In the genomic region with DNA sequence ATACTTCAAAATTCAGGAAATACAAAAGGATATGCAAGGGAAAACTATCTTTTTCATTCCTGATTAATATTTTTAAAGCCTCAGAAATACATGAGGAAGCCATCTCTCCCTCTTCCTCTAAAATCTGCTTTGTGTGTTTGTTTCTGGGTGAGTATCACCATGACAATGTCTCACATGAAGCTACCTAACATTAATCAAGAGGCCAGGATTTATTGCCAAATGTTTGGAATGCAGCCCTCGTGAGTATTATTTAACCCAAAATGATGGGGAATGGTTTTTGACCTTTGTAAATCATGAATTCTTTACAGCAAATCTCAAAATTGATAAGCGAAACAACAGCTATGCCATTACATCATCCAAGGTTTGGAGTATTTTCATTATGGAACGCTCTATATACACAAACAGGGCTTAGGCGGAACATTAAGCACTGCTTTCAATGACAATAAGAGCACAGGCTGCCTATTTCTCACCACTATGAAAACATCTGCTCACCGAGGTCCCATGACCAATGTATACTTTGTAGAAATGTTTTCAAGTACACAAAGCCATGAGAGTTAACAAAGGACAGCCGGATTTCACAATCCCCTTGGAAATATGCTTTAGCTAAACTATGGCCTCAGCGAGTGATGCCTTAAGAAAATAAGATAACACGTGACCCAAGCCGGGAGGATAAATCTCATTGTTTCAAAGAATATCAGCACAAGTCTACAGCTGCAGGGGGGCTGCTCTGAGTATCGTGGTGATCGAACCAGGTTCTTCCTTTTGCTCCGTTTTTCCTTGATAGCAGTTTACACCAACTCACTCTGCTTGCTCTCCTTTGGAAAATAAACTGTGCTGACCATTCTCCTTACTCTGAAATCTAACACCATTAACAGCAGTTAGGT, we compare ENCODE assay signal across 15 mouse cellular contexts.
DNase-seq lines count a peak whose midpoint lies in the region; ATAC-seq and TF ChIP-seq lines count a peak whose summit lies in the region.
"Had no signal": no experiment of that assay in that cellular context is flagged by ENCODE, and none has a peak within 500 bp of the region (broad histone marks: within the 10 kb centered on the region; RNA-seq: fewer than 3 reads in every experiment).

No protein-coding gene starts in this region.

- no peak for TF ChIP-seq CTCF in intestine, postnatal 0 days (IDR thresholded peaks at IDR 0.05; ENCODE audit: low read depth)

- no peak overlapping the region for H3K4me3 ChIP-seq in intestine, embryonic 14.5 days (ENCODE audit: low read depth, low read length)
- no peak overlapping the region for H3K4me3 ChIP-seq in intestine, postnatal 0 days (ENCODE audit: low read depth, low read length)
- H3K4me3 ChIP-seq in hindbrain, embryonic 13.5 days: no peak overlapping the region
- H3K4me3 ChIP-seq in midbrain, embryonic 13.5 days (replicated peaks): no peak overlapping the region
- H3K4me3 ChIP-seq: erythroblast, embryonic 14.5 days; liver, embryonic 15.5 days had no signal

- WGBS in intestine, embryonic 14.5 days: 25% methylated on average over 12 of the region's 12 CpGs
- WGBS in intestine, postnatal 0 days: 35% methylated on average over 12 of the region's 12 CpGs
- WGBS in hindbrain, embryonic 13.5 days: 42% methylated on average over 12 of the region's 12 CpGs
- 31% methylated on average over 12 of the region's 12 CpGs for WGBS in midbrain, embryonic 13.5 days

- no peak overlapping the region for H3K9ac ChIP-seq in intestine, embryonic 14.5 days (ENCODE audit: low read length)
- H3K9ac ChIP-seq in intestine, postnatal 0 days (ENCODE audit: low read depth, low read length): no peak overlapping the region
- H3K9ac ChIP-seq in hindbrain, embryonic 13.5 days: no peak overlapping the region
- no peak overlapping the region for H3K9ac ChIP-seq in midbrain, embryonic 13.5 days (replicated peaks)
- H3K9ac ChIP-seq: liver, embryonic 15.5 days had no signal

- peaks cover 9% of the 10 kb centered on the region; the same call in 1 of the 2 replicates for H3K4me1 ChIP-seq in intestine, embryonic 14.5 days (replicated peaks; ENCODE audit: control insufficient read depth, insufficient read depth, low read length)
- no peaks in the 10 kb centered on the region for H3K4me1 ChIP-seq in intestine, postnatal 0 days (replicated peaks; ENCODE audit: control insufficient read depth, insufficient read depth, low read length)
- H3K4me1 ChIP-seq in hindbrain, embryonic 13.5 days (replicated peaks): peaks cover 7% of the 10 kb centered on the region; the same call in 1 of the 2 replicates
- peaks cover 11% of the 10 kb centered on the region; the same call in 1 of the 2 replicates for H3K4me1 ChIP-seq in midbrain, embryonic 13.5 days (replicated peaks)
- H3K4me1 ChIP-seq: liver, embryonic 15.5 days had no signal

- H3K27ac ChIP-seq in intestine, embryonic 14.5 days (ENCODE audit: low read depth): peak overlapping the region; percentile 77
- H3K27ac ChIP-seq in intestine, postnatal 0 days (ENCODE audit: low read depth, low read length): no peak overlapping the region
- H3K27ac ChIP-seq in hindbrain, embryonic 13.5 days: peak overlapping the region; percentile 52; the same call in 1 of the 2 replicates
- H3K27ac ChIP-seq in midbrain, embryonic 13.5 days: 0 out of 2 replicates have a peak overlapping the region, but pooled peaks have one; percentile 0
- H3K27ac ChIP-seq: liver, embryonic 15.5 days had no signal

- no peaks in the 10 kb centered on the region for H3K9me3 ChIP-seq in intestine, embryonic 14.5 days (ENCODE audit: control insufficient read depth, low read length)
- no peaks in the 10 kb centered on the region for H3K9me3 ChIP-seq in intestine, postnatal 0 days (ENCODE audit: control insufficient read depth)
- H3K9me3 ChIP-seq in hindbrain, embryonic 13.5 days: no peaks in the 10 kb centered on the region
- no peaks in the 10 kb centered on the region for H3K9me3 ChIP-seq in midbrain, embryonic 13.5 days
- H3K9me3 ChIP-seq: liver, embryonic 15.5 days had no signal

- H3K27me3 ChIP-seq in intestine, embryonic 14.5 days (replicated peaks; ENCODE audit: control insufficient read depth, insufficient read depth, low read length): no peaks in the 10 kb centered on the region
- H3K27me3 ChIP-seq in intestine, postnatal 0 days (replicated peaks; ENCODE audit: control insufficient read depth, insufficient read depth, low read length): no peaks in the 10 kb centered on the region
- 0 out of 2 replicates have a peak, but pooled peaks cover 15% of the 10 kb centered on the region for H3K27me3 ChIP-seq in hindbrain, embryonic 13.5 days
- H3K27me3 ChIP-seq in midbrain, embryonic 13.5 days: peaks cover 5% of the 10 kb centered on the region; the same call in 1 of the 2 replicates
- H3K27me3 ChIP-seq: liver, embryonic 15.5 days; Patski had no signal

- H3K36me3 ChIP-seq in intestine, embryonic 14.5 days (ENCODE audit: control insufficient read depth, insufficient read depth, low read length): no peaks in the 10 kb centered on the region
- H3K36me3 ChIP-seq in intestine, postnatal 0 days (ENCODE audit: control insufficient read depth, insufficient read depth): no peaks in the 10 kb centered on the region
- no peaks in the 10 kb centered on the region for H3K36me3 ChIP-seq in hindbrain, embryonic 13.5 days
- no peaks in the 10 kb centered on the region for H3K36me3 ChIP-seq in midbrain, embryonic 13.5 days
- H3K36me3 ChIP-seq: liver, embryonic 15.5 days had no signal

- no peak for DNase-seq in intestine, embryonic 14.5 days (ENCODE audit: low spot score)
- DNase-seq in adipocyte (ENCODE audit: low spot score) (peak; percentile 41), MN1 (ENCODE audit: low spot score) (no peak)
- no peak for DNase-seq in layer of hippocampus, adult 9-10 months (ENCODE audit: low spot score)
- DNase-seq in ovary, adult 18-20 months (ENCODE audit: low spot score): no peak
- DNase-seq: adrenal gland, postnatal 36 days; cerebellum, adult 9-10 months; kidney, postnatal 25 days; right cerebral cortex, postnatal 4 days had no signal

- H3K4me2 ChIP-seq in intestine, embryonic 14.5 days (ENCODE audit: low read length): 0 out of 2 replicates have a peak overlapping the region, but pooled peaks have one; percentile 25
- no peak overlapping the region for H3K4me2 ChIP-seq in intestine, postnatal 0 days (replicated peaks; ENCODE audit: low read depth)
- no peak overlapping the region for H3K4me2 ChIP-seq in hindbrain, embryonic 13.5 days
- peak overlapping the region; percentile 10; the same call in 1 of the 2 replicates for H3K4me2 ChIP-seq in midbrain, embryonic 13.5 days (replicated peaks)
- H3K4me2 ChIP-seq: liver, embryonic 15.5 days had no signal

- ATAC-seq in intestine, embryonic 14.5 days (replicated peaks; ENCODE audit: low FRiP score, low TSS enrichment, low read depth): peak; percentile 68; the same call in 1 of the 2 replicates
- ATAC-seq in intestine, postnatal 0 days: no peak
- peak; percentile 70; the same call in 1 of the 2 replicates for ATAC-seq in hindbrain, embryonic 13.5 days (ENCODE audit: low FRiP score)
- ATAC-seq in midbrain, embryonic 13.5 days: peak; percentile 84
- ATAC-seq: Patski had no signal

Comparison
In these comparisons a context has a peak if more than half of its experiments do, and no peak if none do; other contexts are left out.
1. H3K4me2 ChIP-seq: peak in intestine, embryonic 14.5 days (single experiment) and midbrain, embryonic 13.5 days (single experiment); none in intestine, postnatal 0 days (single experiment) and hindbrain, embryonic 13.5 days (single experiment).